Mouse (Mus musculus): ENCODE measurements around the gene BC048679.
"Not testable (repeated sequence)": the region's sequence is repeated elsewhere in the genome, so short reads cannot be mapped to it uniquely, and the experiment has no call there.

BC048679 gene

DNA sequence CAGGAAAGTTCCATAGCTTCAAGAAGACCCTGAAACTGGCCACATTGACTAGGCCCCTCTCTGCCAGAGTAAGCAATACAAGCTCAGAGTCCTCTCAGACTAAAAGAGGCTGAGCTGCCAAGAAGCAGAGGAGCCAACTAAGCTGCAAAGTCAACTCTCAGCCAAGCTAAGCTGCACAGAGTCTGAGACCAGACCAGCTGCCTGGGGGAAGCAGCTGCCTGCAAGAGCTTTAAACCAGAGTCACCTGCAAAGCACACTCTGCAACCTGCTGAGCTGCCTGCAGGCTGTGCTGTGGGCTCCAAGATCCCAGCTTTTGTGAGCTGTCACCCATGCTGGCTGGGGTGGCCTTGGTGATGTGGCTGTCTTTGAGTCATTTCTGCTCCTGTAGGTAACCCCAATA is 19.8 kb downstream of the BC048679 start:
- not testable (repeated sequence) for DNase-seq (ENCODE audit: extremely low spot score, low read depth, low spot score)

DNA sequence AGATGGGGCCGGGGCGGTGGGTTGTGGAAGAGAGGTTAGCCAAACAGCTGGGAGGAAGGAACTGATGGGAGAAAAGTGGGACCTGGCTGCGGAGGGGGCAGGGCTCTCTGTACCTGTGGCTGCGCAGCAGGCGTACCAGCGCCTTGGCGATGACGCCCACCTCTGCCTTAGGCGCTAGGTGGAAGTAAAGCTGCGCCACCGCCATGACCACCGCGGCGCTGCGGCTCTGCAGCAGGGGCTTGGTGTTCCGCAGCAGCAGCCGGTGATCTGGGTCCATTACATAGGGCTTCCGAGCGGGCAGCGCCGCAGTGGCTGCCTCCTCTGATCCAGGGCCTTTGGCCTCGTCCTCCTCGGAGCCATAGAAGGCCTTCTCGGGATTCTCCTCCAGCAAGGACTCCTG is 21.2 kb downstream of the BC048679 start:
- no peak for DNase-seq (ENCODE audit: extremely low spot score, low read depth, low spot score)

DNA sequence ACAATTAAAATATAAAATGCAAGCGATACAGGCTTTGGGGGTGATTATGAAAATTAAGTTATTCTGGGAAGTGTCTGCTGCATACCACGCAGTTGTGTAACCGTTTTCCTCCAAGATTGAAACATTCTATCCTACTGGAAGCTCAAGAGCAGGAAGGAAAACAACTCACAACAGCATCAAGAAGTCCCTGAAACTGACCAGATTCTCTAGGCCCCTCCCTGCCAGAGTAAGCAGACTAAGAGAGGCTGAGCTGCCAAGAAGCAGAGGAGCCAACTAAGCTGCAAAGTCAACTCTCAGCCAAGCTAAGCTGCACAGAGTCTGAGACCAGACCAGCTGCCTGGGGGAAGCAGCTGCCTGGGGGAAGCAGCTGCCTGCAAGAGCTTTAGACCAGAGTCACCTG is 22.9 kb downstream of the BC048679 start:
- DNase-seq (ENCODE audit: extremely low spot score, low read depth, low spot score), result no peak

DNA sequence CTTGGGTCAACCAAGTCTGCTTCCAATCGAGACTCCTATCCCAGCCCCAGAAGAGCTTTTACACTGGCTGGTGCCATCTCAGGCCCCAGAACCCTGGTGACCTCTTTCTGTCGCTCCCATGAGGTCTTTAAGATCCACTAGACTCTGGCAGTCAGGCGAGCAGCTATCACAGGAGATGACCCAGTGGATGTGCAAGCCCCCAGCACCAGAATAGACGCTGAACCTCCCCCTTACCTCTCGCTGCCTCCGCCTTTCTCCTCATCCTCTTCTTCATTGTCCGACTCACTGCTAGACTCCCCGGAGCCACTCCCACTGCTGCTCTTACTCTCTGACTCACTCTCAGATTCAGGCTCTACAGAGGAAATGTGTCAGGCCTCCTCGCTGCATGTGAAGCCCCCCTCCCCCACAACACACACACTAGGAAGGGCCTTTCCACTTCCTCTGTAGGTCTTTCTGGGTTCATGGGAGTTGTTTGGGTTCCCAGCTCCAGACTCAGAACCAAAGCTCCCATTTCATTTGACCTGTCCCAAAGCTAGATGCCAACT is 33.1 kb downstream of the BC048679 start:
- no peak for DNase-seq (ENCODE audit: extremely low spot score, low read depth, low spot score)

DNA sequence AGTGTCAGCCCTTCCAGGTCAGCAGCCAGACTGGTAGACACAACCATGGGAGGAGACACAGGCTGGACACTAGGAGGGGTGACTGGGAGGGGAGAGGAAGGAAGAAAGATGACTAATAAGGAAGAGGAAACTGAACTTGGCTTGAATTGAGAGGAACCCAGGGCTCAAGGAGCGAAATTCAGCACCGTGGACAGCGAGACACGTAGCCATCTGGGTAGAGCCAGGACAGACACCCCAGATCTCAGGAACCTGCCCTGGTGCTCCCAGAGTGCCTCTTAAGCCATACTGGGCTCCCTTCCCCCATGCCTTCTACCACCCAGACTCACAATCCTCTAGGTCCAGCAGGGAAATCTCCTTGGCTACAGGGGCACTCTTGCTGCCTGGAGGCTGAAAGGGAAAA is 34.0 kb downstream of the BC048679 start:
- no peak for DNase-seq (ENCODE audit: extremely low spot score, low read depth, low spot score)

DNA sequence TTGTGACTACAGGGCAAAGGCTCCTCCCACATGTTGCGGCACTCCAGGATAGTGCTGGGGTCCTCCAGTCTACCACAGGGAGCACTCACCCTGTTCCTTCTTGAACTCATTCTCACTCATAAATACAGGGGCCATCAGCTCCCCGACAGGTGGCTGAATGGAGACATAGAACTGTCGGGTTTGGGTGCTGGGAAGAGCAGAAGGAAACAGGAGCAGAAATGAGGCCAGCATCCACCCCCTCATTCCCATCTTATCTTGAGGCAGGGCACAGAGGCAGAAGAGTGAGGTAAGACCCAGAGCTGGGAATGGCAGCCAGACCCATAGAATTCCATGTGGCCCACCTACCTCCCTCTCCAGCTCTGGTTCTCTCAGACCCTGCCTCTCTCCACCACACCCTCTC is 35.3 kb downstream of the BC048679 start:
- no peak for DNase-seq (ENCODE audit: extremely low spot score, low read depth, low spot score)

DNA sequence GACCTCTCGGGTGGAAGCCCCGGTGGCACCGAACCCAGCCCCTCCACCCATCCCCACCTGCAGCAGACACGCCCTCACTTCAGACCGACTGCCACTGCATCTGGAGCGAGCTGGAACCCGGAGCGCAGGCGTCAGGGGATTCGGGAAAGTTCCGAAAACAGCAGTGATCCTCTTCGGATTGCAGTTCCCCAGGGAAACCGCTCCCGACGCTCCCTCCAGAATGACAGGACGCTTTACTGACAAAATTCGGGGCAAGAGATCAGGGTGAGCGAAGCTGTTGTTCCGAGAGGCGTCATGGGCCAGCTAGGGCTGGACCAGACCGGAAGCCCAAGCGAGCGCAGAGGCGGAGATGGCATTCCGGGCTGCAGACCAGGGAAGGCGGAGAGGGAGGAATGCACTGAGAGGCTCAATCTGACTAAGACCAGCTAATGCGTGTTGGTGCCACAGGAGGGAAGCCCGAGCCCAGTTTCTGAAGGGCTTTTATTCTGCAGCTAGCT is 42.9 kb downstream of the BC048679 start, which contains the start of gene Cpeb1:
TSS of gene Cpeb1 (minus strand) at position 311 of the 497 bp plus-strand sequence.
- DNase-seq (ENCODE audit: extremely low spot score, low read depth, low spot score), result no peak

DNA sequence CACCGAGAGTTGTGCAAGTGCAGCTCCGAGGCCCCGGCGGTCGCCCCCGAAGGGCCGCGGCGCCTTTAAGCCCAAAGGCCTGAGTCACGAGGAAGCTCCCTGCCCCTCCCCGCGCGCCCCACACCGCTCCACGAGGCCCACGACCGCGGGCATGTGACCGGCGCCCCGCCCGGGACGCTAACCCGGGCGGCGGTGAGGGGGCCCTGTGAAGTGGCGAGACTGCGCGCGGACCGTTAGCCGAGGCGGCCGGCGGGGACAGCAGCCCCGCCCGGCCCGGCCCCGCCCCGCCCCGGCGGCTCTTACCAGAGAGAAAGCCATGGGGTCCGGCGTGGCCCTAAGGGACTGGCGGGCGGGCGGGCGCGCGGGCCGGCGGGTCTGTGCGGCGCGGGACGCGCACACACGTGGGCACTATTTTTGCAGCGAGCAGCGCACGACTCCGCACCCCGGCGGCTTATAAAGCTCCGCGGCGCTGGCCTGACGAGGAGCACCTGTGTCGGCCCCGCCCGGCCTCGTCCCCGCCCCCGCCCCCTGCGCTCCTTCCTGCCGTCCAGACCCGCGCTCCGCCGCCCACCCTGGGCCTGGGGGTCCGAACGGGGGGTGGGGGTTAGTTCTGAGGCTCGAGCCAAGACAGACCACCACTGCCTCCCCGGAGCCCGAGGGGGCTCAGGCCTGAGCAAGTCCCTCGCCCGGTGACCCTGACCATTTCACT is 43.6 kb downstream of the BC048679 start:
- no peak for DNase-seq (ENCODE audit: extremely low spot score, low read depth, low spot score)

DNA sequence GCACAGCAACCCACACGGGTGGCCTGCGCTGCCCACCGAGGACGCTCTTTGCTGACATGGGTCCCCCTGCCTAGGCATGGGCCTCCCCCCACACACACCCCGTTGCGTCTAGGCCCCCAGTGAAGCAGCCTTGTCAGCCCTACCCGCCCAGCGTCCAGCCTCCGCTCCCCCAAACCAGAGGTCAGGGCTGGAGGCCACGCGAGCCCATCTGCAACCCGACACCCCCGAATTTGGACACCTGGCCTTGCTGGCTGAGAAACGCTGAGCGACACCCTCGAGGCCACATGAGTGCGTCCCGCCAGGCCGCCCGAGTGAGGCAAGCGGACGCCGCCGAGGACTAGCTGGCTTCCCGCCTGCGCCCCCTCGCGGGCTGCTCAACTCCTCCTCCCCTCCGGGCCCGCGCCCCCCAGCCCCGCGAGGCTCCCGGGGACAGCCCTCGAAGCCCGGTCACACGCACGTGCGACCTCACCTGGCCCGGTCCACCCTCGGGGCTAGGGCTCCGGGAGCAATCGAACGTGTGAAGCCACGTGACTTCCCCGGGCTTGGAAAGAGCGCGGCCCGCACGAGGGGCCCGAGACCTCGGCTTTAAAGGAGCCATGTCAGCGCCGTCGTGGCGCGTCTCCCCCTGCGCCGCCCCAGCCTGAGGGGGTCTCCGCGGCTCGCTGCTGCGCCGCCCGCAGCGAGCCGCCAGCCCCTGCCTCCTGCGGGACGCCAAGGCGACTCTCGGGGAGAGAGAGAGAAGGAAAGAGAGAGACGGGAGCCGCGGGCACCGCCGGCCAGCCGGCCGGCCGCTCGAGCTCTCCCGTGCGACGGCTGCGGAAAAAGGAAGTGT is 44.4 kb downstream of the BC048679 start:
- DNase-seq (ENCODE audit: extremely low spot score, low read depth, low spot score), result no peak

DNA sequence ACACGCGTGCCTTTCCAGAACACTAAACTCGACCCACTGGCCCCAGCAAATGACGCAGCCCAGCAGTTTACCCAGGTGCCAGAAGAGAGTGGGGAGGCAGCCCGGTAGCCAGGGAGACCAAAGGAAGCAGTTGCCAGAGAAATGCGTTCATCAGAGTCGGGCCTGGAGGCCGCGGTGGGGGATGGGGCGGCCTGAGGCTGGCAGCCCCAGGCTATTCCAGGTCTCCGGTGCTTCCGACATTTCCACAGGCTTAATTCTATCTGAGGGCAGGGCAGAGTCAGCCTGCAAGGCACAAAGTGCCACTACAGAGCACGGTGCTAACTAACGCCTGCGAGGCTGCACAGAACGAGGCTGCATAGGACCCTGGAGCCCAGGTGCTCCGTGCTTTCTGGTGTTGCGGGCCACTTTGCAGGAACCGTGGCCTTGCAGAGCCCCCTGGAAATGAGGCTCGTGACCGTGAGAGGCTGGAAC is 45.1 kb downstream of the BC048679 start:
- no peak for DNase-seq (ENCODE audit: extremely low spot score, low read depth, low spot score)
